Mouse (Mus musculus): Measurements from ENCODE around the gene Atpif1. TPM values are rescaled to one million over a fixed set of nuclear protein-coding genes. Genes with fewer than 3 reads are reported as not detected.
"Not testable (repeated sequence)": the region's sequence is repeated elsewhere in the genome, so short reads cannot be mapped to it uniquely, and the experiment has no call there.

Gene Atpif1
- polyA plus RNA-seq, 1 experiment from 2014 or later, result 1,190 TPM

DNA sequence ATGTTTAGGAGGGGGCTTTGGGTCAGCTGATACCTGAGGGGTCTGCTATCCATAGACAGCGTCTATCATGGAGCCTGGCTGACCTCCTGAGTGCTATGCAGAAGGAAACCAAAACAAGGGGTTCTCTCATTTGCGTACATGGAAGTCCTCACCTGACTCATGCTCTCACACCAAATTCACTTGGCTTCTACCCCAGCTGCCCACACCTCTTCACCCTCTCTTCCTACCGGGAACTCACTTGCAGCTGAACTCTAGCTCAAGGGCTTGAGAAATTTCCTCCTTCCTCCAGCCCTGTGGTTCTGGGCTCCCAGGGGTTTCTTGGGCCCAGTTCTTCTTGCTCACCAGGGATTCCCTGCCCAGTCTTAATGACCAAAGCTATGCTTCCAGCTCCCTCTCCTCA, 29.8 kb upstream of the Atpif1 start:
- no peaks in the 10 kb centered on the region for H3K4me1 ChIP-seq (ENCODE audit: control insufficient read depth, insufficient read depth, low read length)
- no peaks in the 10 kb centered on the region for H3K27me3 ChIP-seq (ENCODE audit: control insufficient read depth, insufficient read depth, low read depth, low read length)
- H3K36me3 ChIP-seq (ENCODE audit: control insufficient read depth, insufficient read depth, low read length), result no peaks in the 10 kb centered on the region
- H3K4me3 ChIP-seq (ENCODE audit: low read depth, low read length), result no peak overlapping the region
- no peak overlapping the region for H3K9ac ChIP-seq (ENCODE audit: low read depth, low read length)
- no peaks in the 10 kb centered on the region for H3K9me3 ChIP-seq (replicated peaks; ENCODE audit: control insufficient read depth, low read length, poor library complexity, severe bottlenecking)
- ATAC-seq, result no peak
- H3K4me2 ChIP-seq (ENCODE audit: low read length), result no peak overlapping the region
- H3K27ac ChIP-seq (ENCODE audit: low read length), result no peak overlapping the region
- WGBS, result 89% methylated on average over 3 of the region's 3 CpGs

DNA sequence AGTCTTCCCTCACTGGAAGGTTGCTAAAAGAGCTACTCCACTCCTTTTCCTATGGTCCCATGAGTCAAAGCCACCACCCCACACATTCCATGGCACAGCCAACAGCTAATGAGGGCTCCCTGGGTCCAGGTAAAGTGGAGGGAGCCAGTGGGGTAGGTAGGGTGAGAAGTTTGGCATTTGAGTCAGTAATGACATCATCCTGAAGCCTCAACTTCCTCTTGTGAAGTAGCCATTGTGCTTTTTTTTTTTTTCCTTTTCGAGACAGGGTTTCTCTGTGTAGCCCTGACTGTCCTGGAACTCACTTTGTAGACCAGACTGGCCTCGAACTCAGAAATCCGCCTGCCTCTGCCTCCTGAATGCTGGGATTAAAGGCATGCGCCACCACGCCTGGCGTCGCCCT, 22.1 kb upstream of the Atpif1 start:
- ATAC-seq; H3K4me1 ChIP-seq (ENCODE audit: control insufficient read depth, insufficient read depth, low read length); H3K27ac ChIP-seq (ENCODE audit: low read length); H3K4me2 ChIP-seq (ENCODE audit: low read length); H3K27me3 ChIP-seq (ENCODE audit: control insufficient read depth, insufficient read depth, low read depth, low read length); H3K9me3 ChIP-seq (replicated peaks; ENCODE audit: control insufficient read depth, low read length, poor library complexity, severe bottlenecking); H3K4me3 ChIP-seq (ENCODE audit: low read depth, low read length); H3K9ac ChIP-seq (ENCODE audit: low read depth, low read length): not testable (repeated sequence)
- H3K36me3 ChIP-seq (ENCODE audit: control insufficient read depth, insufficient read depth, low read length), result peaks cover 28% of the 10 kb centered on the region
- WGBS, result 90% methylated on average over 7 of the region's 7 CpGs

DNA sequence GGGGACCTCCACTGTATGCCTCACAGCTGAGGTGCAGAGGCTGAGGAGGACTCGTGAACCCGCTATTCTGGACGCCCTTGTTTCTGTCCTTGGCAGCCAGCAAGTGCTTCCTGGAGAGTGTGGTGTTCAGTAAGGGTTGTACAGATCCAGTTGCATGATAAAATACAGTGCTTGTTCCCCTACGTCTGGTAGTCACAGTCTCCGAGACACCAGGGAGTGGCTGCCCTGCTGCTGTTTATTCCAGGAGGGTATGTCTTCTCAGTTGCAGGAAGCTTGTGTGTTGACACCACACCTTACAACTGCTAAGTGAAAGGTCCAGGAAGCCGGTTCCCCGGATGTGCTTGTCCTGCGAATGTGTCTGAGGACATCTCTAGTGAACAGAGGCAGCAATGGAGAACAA, 21.2 kb upstream of the Atpif1 start:
- Histone ChIP-seq H3K9me3 (replicated peaks; ENCODE audit: control insufficient read depth, low read length, poor library complexity, severe bottlenecking) (no peaks in the 10 kb centered on the region), H3K27ac (ENCODE audit: low read length) (no peak overlapping the region), H3K36me3 (ENCODE audit: control insufficient read depth, insufficient read depth, low read length) (peaks cover 34% of the 10 kb centered on the region), H3K27me3 (ENCODE audit: control insufficient read depth, insufficient read depth, low read depth, low read length) (no peaks in the 10 kb centered on the region), H3K9ac (ENCODE audit: low read depth, low read length) (no peak overlapping the region), H3K4me2 (ENCODE audit: low read length) (no peak overlapping the region), H3K4me1 (ENCODE audit: control insufficient read depth, insufficient read depth, low read length) (no peaks in the 10 kb centered on the region), H3K4me3 (ENCODE audit: low read depth, low read length) (no peak overlapping the region)
- WGBS, result 82% methylated on average over 8 of the region's 8 CpGs
- ATAC-seq, result no peak

DNA sequence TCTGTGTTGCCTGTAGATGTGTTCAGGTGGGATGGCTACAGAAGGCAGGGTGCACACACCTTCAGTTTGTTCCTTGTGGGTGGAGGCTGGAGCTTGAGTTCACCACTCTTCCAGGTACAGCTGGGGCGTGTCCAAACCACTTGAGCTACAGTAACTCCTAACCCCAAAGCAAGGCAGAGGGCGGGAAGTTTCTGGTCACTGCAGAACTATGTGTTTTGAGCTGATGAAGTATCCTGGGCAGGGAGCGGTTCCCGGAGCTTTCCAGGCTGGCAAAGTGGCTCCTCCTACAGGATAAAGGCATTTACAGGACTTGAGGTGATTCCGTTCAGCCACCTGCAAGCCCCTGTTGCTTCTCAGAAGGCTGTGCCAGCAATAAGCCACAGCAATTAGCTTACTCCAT, 20.8 kb upstream of the Atpif1 start:
- no peak overlapping the region for H3K4me2 ChIP-seq (ENCODE audit: low read length)
- H3K9me3 ChIP-seq (replicated peaks; ENCODE audit: control insufficient read depth, low read length, poor library complexity, severe bottlenecking), result no peaks in the 10 kb centered on the region
- H3K27me3 ChIP-seq (ENCODE audit: control insufficient read depth, insufficient read depth, low read depth, low read length), result no peaks in the 10 kb centered on the region
- no peak overlapping the region for H3K9ac ChIP-seq (ENCODE audit: low read depth, low read length)
- no peak for ATAC-seq
- 82% methylated on average over 5 of the region's 5 CpGs for WGBS
- H3K27ac ChIP-seq (ENCODE audit: low read length), result no peak overlapping the region
- no peak overlapping the region for H3K4me3 ChIP-seq (ENCODE audit: low read depth, low read length)
- peaks cover 38% of the 10 kb centered on the region for H3K36me3 ChIP-seq (ENCODE audit: control insufficient read depth, insufficient read depth, low read length)
- H3K4me1 ChIP-seq (ENCODE audit: control insufficient read depth, insufficient read depth, low read length), result no peaks in the 10 kb centered on the region

DNA sequence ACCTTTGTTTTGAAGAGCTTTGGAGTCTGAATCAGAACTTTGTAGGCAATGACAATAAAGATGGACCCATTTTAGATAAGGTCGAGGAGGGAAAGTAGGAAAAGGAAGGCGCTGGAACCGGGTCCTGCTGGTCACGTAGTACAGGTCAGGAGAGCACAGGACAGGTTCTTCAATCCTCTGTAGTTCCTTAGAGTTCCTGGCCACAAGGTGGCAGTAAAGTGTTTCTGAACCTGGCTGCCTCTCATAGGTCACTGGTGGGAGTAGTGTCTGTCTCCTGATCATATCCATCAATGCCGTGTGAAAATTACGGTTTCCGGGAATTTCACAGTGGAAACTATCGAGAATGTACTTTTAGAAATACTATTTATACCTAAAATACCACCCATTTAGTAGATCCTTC, 12.4 kb upstream of the Atpif1 start:
- H3K27me3 ChIP-seq (ENCODE audit: control insufficient read depth, insufficient read depth, low read depth, low read length), result no peaks in the 10 kb centered on the region
- ATAC-seq, result no peak

DNA sequence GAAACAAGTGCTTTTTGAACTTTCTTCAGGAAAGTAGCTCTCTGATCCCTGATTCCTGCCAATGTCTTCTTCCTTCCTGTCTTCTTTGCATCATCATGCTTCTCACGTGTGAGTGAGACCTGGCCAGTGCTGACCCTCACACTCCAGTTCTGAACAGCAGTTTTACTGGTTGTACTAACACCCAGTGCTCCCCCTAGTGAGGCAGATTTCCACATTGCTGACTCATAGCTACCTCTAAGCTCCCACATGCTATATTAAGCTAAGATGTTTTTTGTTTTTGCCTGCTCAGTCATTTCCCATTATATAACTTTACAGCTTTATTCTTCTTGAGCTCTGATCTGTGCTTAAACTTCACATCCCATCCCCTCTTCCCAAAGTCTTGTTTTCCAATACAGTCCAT, 9.3 kb upstream of the Atpif1 start:
- 61% methylated on average over 1 of the region's 1 CpGs for WGBS
- Histone ChIP-seq H3K4me2 (ENCODE audit: low read length) (no peak overlapping the region), H3K36me3 (ENCODE audit: control insufficient read depth, insufficient read depth, low read length) (peaks cover 24% of the 10 kb centered on the region), H3K9ac (ENCODE audit: low read depth, low read length) (no peak overlapping the region), H3K9me3 (replicated peaks; ENCODE audit: control insufficient read depth, low read length, poor library complexity, severe bottlenecking) (no peaks in the 10 kb centered on the region), H3K27ac (ENCODE audit: low read length) (no peak overlapping the region), H3K4me1 (ENCODE audit: control insufficient read depth, insufficient read depth, low read length) (no peaks in the 10 kb centered on the region), H3K4me3 (ENCODE audit: low read depth, low read length) (no peak overlapping the region), H3K27me3 (ENCODE audit: control insufficient read depth, insufficient read depth, low read depth, low read length) (no peaks in the 10 kb centered on the region)
- ATAC-seq, result no peak

More for the DNA sequence above, 12.4 kb upstream of the Atpif1 start:
- no peak overlapping the region for H3K27ac ChIP-seq (ENCODE audit: low read length)
- H3K4me3 ChIP-seq (ENCODE audit: low read depth, low read length), result no peak overlapping the region
- H3K4me1 ChIP-seq (ENCODE audit: control insufficient read depth, insufficient read depth, low read length), result no peaks in the 10 kb centered on the region
- no peak overlapping the region for H3K4me2 ChIP-seq (ENCODE audit: low read length)
- no peaks in the 10 kb centered on the region for H3K9me3 ChIP-seq (replicated peaks; ENCODE audit: control insufficient read depth, low read length, poor library complexity, severe bottlenecking)
- H3K36me3 ChIP-seq (ENCODE audit: control insufficient read depth, insufficient read depth, low read length), result peaks cover 39% of the 10 kb centered on the region
- WGBS, result 49% methylated on average over 8 of the region's 8 CpGs
- H3K9ac ChIP-seq (ENCODE audit: low read depth, low read length), result no peak overlapping the region

DNA sequence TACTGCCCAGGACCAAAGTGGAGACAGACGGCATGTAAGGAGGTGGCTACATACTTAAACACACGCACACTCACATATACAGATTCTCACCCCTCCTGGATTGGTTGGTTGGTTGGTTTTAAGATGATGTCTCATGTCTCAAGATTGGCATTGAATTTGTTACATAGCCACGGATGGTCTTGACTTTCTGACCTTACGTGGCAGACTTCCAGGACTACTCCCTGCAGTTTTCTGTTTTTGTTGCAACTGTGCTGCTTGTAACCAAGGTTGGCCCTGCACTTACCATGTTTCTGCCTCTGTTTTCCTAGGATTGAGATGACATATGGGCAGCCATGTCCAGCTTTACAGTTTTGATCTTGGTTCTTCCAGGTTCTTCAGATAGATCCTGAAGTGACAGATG, 8.0 kb upstream of the Atpif1 start:
- H3K4me3 ChIP-seq (ENCODE audit: low read depth, low read length), result no peak overlapping the region
- no peaks in the 10 kb centered on the region for H3K9me3 ChIP-seq (replicated peaks; ENCODE audit: control insufficient read depth, low read length, poor library complexity, severe bottlenecking)
- H3K9ac ChIP-seq (ENCODE audit: low read depth, low read length), result no peak overlapping the region
- no peak overlapping the region for H3K4me2 ChIP-seq (ENCODE audit: low read length)
- 93% methylated on average over 4 of the region's 4 CpGs for WGBS
- no peak overlapping the region for H3K27ac ChIP-seq (ENCODE audit: low read length)
- H3K27me3 ChIP-seq (ENCODE audit: control insufficient read depth, insufficient read depth, low read depth, low read length), result no peaks in the 10 kb centered on the region
- peaks cover 9% of the 10 kb centered on the region for H3K4me1 ChIP-seq (ENCODE audit: control insufficient read depth, insufficient read depth, low read length)
- H3K36me3 ChIP-seq (ENCODE audit: control insufficient read depth, insufficient read depth, low read length), result peaks cover 19% of the 10 kb centered on the region
- no peak for ATAC-seq

DNA sequence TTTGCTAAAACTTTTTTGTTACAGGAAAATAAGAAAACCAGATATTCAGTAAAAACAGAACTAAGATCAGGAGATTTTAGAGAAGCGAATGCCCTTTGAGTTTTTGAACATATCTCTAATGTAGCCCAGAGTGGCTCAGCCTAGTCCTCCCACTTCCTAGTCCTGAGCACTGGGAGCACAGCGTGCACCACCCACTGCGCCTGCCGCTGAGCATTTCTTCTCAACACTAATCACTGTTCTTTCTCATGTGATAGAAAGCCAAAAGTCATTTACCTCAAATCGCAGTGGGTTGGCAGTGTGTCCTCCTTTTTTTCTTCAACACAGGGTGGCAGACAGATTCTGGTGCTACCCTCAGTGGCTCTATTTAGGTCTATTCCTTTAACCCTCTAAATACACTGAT, 6.0 kb upstream of the Atpif1 start:
- Histone ChIP-seq H3K36me3 (ENCODE audit: control insufficient read depth, insufficient read depth, low read length) (peaks cover 14% of the 10 kb centered on the region), H3K4me2 (ENCODE audit: low read length) (no peak overlapping the region), H3K9me3 (replicated peaks; ENCODE audit: control insufficient read depth, low read length, poor library complexity, severe bottlenecking) (no peaks in the 10 kb centered on the region), H3K4me1 (ENCODE audit: control insufficient read depth, insufficient read depth, low read length) (peaks cover 14% of the 10 kb centered on the region), H3K4me3 (ENCODE audit: low read depth, low read length) (no peak overlapping the region), H3K9ac (ENCODE audit: low read depth, low read length) (no peak overlapping the region), H3K27me3 (ENCODE audit: control insufficient read depth, insufficient read depth, low read depth, low read length) (no peaks in the 10 kb centered on the region), H3K27ac (ENCODE audit: low read length) (no peak overlapping the region)
- ATAC-seq, result no peak
- 94% methylated on average over 5 of the region's 5 CpGs for WGBS

DNA sequence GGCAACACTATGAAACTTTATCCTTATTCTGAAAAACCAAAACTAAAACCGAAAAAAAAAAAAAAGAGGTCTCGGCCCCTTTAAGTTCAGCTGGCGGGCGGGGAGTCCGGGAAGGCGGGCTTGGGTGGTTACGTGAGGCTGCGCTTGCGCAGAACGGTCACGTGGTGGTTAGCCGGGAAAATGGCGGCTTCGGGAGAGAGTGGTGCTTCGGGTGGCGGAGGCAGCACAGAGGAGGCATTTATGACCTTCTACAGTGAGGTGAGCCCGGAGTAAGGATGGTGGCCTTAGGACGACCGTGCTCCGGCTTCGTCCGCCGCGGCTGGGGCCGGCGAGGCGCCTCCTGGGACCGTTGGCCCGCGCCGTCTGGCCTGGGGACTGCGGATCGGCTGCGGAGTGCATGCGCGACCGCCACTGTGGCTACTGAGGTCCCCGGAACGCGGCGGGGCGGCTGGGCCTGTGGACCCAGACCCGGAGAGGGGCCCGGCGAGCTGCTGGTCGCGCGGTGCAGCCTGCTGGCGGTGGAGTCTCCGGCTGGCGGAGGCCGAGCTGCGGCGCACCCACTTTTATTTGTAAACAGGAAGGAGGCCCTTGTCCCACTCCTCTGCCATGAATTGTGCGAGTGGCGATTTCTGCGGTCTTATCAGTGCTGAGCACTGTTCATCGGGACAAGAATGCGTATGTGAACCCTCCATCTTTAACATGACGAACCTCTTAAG, 2.1 kb upstream of the Atpif1 start, which contains the start of gene Dnajc8:
Dnajc8 (plus strand) TSS at position 145 of the 716 bp plus-strand sequence.
- peak within 1 kb of the TSS; percentile 77 for H3K27ac ChIP-seq (ENCODE audit: low read length)
- no peaks in the 10 kb centered on the region for H3K27me3 ChIP-seq (ENCODE audit: control insufficient read depth, insufficient read depth, low read depth, low read length)
- H3K9me3 ChIP-seq (replicated peaks; ENCODE audit: control insufficient read depth, low read length, poor library complexity, severe bottlenecking), result no peaks in the 10 kb centered on the region
- WGBS, result under 1% methylated on average over 60 of the region's 60 CpGs
- H3K36me3 ChIP-seq (ENCODE audit: control insufficient read depth, insufficient read depth, low read length), result peaks cover 10% of the 10 kb centered on the region
- peak within 1 kb of the TSS; percentile 87 for H3K9ac ChIP-seq (ENCODE audit: low read depth, low read length)
- peak within 1 kb of the TSS; percentile 90 for H3K4me2 ChIP-seq (ENCODE audit: low read length)
- H3K4me1 ChIP-seq (ENCODE audit: control insufficient read depth, insufficient read depth, low read length), result peaks cover 32% of the 10 kb centered on the region
- peak; percentile 74 for ATAC-seq
- H3K4me3 ChIP-seq (ENCODE audit: low read depth, low read length), result peak within 1 kb of the TSS; percentile 93

Data from midbrain, embryonic 16.5 days (tissue).